Mouse (Mus musculus) monocyte, adult 5-6 weeks (primary cell): ENCODE measurements around the gene Dclre1c. TPM values are rescaled to one million over a fixed set of nuclear protein-coding genes. Genes with fewer than 3 reads are reported as not detected.

Experiments
- ATAC-seq: fragments of 153-309, 156-312 bp; replicated peaks from 2 replicates; pipeline ENCODE4 v1.8.0; 2017; ENCODE audit warnings: mild to moderate bottlenecking; ENCODE audit not compliant: low TSS enrichment, insufficient number of reproducible peaks, severe bottlenecking, poor library complexity, low FRiP score
- total RNA-seq: library from RNA; stranded (forward); fragments of 200-1000, 200-491, 200-594 nt; gene quantifications from 3 replicates; pipeline ENCODE4 v1.2.3, GENCODE M21; 2017

Dclre1c gene
- total RNA-seq, 1 experiment from 2014 or later: 22.6 TPM

DNA sequence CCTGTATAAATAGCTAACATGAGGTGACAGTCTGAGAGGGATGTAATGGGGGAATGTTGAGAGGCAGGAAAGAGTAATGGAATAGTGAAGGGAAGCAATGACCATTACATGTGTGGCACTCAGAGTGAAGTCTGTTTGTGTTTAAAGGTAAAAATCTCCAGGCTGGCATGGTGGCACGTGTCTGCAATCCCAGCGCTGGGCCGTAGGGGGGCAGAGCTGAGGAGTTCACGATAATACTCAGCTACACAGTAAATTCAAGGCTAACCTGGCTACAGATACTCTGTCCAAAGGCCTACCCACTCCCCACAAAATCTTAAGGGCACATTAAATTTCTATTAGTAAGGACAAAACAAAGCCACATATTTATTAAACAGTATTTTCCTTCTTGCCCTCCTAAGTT lies 32.7 kb downstream of the Dclre1c start:
- ATAC-seq: no peak

GRCm38 (mm10) chr2:3473891-3474290 lies 50.0 kb downstream of the Dclre1c start:
- ATAC-seq: no peak

DNA sequence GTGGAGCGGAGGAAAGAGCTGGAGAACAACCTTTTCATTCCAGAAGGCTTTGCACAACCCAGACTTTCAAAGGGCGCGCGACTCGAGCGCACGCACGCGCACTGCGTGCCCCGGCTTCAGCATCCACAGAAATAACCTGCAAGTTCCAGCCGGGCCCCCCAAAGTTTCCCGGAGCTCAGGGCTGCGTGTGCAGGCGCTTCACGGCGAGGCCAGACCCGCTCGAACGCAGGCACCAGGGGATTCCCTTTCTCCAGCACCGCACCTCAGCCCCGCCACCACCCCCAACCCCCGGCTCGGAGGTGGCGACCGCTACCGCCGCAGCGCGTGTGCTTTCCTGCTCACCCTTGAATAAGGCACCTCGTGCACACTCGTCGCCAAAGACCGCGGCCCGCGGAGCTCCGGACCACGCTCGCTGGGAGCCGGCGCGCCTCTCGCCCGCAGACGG lies 50.5 kb downstream of the Dclre1c start:
- peak; percentile 19 for ATAC-seq

DNA sequence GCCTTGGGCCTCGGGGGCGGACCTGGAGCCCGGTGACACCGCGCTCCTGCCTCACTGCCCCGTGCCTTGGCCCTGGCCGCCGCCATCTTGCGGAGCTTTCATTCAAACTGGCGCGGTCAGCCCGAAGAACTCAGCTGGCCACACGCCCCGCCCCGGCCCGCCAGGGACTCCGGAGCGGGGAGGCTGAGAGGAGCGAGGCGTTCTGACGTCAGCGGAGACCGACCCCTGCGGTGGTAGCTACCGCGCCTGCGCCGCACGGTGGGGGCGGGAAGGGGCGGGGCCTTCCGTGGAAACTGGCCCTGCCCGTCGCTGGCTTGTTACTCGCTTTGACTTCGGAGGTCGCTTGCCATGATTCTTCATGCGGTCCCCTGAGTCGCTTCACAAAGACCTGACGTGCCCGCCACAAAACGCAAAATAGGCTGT lies 50.9 kb downstream of the Dclre1c start, which contains the start of gene Suv39h2:
Suv39h2 (minus strand) TSS at position 171 of the 423 bp plus-strand sequence.
- peak; percentile 95 for ATAC-seq

- no peak for ATAC-seq
Measured at GRCm38 (mm10) chr2:3475746-3476251, 51.9 kb downstream of the Dclre1c start.

GRCm38 (mm10) chr2:3480239-3480638 lies 56.3 kb downstream of the Dclre1c start:
- ATAC-seq: no peak

DNA sequence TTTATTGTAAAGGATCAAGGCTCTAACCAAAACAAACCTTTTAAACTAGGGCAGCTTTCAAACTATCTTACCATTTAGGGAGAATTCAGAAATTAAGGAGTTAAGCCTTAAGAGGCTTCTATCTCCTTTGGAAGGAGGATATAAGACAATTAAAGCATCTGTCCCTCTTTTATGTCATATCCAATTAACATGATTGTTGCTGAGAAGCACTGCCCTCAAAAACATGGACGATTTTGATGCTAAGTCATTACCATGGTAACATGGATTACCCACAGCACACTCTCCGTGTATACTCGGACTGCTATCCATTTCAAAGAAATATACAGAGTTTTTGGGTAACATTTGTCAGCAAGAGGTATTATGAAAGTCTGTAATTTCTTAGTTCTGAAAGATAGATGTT lies 65.9 kb downstream of the Dclre1c start:
- ATAC-seq: no peak

DNA sequence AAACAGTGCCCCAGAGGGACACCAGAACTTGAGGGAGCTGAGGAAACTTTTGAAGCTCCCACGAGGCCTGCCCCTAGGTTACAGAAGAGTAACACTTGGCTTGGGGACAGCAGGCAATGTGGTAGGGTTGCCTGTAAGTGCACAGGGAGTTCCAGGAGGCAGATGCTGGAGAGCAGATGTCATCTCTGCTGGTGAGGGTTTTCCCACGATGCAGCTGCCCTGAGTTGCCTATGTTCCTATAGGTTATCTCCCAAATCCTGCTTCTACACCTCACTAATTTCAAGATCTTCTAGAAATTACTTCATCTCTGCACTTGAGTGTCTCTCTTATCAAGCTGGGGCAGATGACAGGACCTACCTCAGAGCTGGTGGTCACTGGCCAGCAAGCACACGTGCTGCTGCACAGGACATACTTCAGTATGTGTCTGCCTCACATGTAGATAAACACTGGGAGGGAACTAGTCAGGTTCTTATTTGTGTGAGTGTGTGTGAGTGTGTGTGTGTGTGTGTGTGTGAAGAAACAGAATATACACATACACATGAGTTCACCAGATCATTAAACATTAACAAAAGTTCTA lies 70.0 kb downstream of the Dclre1c start:
- no peak for ATAC-seq

GRCm38 (mm10) chr2:3499543-3499942 lies 75.6 kb downstream of the Dclre1c start:
- no peak for ATAC-seq

DNA sequence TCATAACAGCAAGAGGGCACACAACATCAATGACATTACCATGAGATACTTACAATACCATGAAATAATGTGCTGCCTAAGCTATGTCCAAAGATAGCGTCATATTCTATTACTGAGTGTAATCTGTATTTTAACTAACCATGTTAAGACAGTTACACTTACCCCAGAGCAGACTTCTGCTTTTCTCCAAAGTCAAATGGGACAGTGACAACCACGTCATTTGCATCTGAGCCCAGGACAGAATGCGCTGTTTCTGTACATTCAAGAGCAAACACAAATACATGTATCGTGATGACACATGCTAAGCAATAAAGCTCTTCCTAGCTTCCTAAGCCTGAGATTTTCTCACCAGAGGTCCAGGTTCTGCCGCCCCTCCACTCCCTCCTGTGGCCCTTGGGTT lies 77.0 kb downstream of the Dclre1c start:
- 0 out of 2 replicates have a peak, but pooled peaks have one; percentile 35 for ATAC-seq

DNA sequence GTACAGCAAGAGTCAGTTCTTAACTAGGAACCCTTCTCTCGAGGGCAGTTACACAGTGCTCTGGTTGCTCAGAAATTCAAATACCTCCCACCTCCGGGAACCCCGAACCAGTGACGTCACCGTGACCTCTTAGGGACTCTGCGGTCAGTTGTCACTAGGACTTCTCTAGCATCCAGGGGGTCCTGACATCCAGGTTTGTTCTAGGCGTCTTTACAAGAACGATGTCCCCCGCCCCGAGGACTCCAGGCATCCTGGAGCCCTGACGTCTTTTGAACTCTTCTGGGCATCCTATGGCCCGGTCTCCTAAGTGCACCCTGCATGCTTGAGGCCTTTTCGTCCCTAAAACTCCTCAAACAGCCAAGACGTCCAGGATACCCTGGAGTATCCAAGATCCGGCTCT lies 88.1 kb downstream of the Dclre1c start:
- no peak for ATAC-seq

DNA sequence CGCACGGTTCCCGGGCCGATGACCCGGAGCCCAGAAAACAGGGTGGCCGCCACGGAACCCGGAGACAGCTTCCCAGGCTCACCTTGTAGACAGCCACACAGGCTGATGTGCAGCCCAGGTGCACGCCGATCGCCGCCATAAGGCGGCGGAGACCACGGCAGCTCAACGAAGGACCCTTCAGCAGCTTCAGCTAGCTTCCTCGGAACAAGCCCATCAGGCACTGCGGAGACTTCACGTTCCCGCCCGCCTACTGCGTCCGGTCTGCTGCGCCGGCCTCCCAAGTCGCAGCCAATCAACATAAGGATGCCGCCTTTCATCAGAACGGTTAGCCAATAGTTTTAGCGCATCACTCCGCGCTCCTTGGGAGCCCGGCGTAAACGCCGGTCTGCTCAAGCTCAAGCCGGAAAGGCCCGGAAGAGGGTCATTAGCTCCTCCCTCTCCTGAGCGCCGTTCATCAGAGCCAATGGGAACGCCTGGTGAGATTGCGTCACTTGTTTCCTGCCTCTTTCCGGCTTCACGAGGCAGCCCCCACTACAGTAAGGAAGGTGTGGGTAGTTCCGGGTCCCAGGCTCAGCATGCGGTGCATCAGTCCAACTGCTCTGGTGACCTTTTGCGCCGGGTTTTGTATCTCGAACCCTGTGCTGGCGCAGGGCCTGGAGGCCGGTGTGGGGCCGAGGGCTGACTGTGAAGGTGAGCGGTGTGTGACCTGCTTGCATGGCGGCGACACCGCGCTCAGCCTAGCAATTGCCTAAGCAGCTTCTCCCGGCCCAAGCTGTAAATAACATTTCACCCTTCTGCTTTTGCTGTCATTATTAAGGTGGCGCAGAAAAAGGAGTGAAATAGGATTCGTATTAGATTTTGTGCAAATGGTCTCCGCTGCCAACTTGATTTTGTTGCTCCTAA lies 88.9 kb downstream of the Dclre1c start, which contains the start of the genes Gm45902, Hspa14 and Cdnf:
Gm45902 (minus strand) TSS at position 239 of the 903 bp plus-strand sequence.
Hspa14 (minus strand) TSS at position 263 of the 903 bp plus-strand sequence.
Cdnf (plus strand) TSS at position 479 of the 903 bp plus-strand sequence.
- ATAC-seq: peak; percentile 97

Other genes with a start within 250 kb of the Dclre1c start
- 18.0 to 31.9 TPM (median 18.3 TPM) in 3 replicates for gene Nmt2, start 139.9 kb upstream of the Dclre1c start, total RNA-seq
- 1.8 to 9.9 TPM (median 4.4 TPM) in 3 replicates for gene Rpp38, start 91.5 kb upstream of the Dclre1c start, total RNA-seq
- 4.5 TPM in 1 of 3 replicates, not detected in the others for gene Acbd7, start 88.0 kb upstream of the Dclre1c start, total RNA-seq
- gene Olah, start 26.9 kb upstream of the Dclre1c start, total RNA-seq: not detected in 3 replicates
- 2.1 to 6.9 TPM in 2 of 3 replicates, not detected in the other for gene Meig1, start 1.5 kb upstream of the Dclre1c start, total RNA-seq
- gene Suv39h2, start 50.9 kb downstream of the Dclre1c start, total RNA-seq: 0.11 to 4.4 TPM (median 0.87 TPM) in 3 replicates
- 6.8 to 13.6 TPM (median 9.7 TPM) in 3 replicates for gene Gm45902, start 88.7 kb downstream of the Dclre1c start, total RNA-seq
- gene Hspa14, start 88.7 kb downstream of the Dclre1c start, total RNA-seq: 87.0 to 139 TPM (median 114 TPM) in 3 replicates
- gene Cdnf, start 88.9 kb downstream of the Dclre1c start, total RNA-seq: 0.68 TPM in 1 of 3 replicates, not detected in the others
- gene Fam107b, start 146.4 kb downstream of the Dclre1c start, total RNA-seq: 432 to 778 TPM (median 669 TPM) in 3 replicates